Mouse (Mus musculus) lung, adult 2 months (tissue): ENCODE results near the gene Wasl.

ENCODE experiments used
- CTCF ChIP-seq: fragments of 200-500 bp; IDR thresholded peaks from 2 replicates; pipeline ENCODE4 v1.5.1; 2011; ENCODE audit warnings: mild to moderate bottlenecking, low read length, control low read depth; ENCODE audit not compliant: insufficient read depth
- POLR2A ChIP-seq: fragments of 200-500 bp; IDR thresholded peaks from 2 replicates; pipeline ENCODE4 v1.6.1; 2011; ENCODE audit warnings: low read depth, mild to moderate bottlenecking, control low read depth, low read length, borderline replicate concordance; ENCODE audit errors: extremely low read depth

DNA sequence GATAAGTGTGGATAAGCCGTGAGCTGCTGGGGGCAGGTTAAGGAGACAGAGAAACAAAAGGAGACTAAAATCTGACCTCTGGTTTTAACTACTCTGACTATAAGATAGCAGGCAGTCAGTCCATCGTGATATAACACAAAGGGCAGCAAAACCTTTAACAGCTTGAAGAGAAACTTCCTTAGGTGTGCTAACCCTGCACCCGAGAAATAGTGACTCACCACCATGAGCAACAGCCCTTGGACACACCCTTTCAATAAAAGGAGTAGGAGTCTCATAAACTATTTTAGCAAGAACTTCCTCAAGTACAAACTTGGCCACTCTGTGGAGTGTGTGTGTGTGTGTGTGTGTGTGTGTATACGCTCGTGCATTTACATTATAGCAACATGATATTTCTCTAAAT, 42.3 kb upstream of the Wasl start:
- TF ChIP-seq CTCF (no peak), POLR2A (no peak)
